Mouse (Mus musculus) spleen, adult 12 weeks (tissue): ENCODE results near the gene Olfr1122.
"Not testable (repeated sequence)": the region's sequence is repeated elsewhere in the genome, so short reads cannot be mapped to it uniquely, and the experiment has no call there.

ENCODE experiments used
- DNase-seq: peaks from one replicate; pipeline ENCODE4 v3.0.0; 2022; ENCODE audit warnings: low spot score

The Olfr1122 gene

DNA sequence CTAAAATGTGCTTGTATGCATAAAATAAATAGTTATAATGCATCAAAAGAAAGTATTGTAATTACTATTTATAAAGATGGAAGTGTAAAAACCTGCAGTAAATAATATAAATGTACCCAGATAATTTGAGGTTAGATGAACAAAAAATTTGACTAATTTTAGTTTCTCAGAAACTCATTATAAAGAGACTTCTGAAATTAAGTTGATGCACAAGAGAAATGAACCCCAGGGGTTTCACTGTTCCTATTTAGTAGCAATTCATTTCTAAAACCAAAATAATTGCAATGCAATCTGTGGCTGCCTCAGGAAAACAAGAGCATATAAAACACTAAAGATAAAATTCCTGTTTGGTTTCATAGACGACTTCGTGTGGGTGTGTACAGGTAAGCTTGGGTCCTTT, at the start of gene Olfr1122:
Gene Olfr1122, plus strand, starts transcription at position 301 of the 400 bp plus-strand sequence.
- DNase-seq, result no peak

DNA sequence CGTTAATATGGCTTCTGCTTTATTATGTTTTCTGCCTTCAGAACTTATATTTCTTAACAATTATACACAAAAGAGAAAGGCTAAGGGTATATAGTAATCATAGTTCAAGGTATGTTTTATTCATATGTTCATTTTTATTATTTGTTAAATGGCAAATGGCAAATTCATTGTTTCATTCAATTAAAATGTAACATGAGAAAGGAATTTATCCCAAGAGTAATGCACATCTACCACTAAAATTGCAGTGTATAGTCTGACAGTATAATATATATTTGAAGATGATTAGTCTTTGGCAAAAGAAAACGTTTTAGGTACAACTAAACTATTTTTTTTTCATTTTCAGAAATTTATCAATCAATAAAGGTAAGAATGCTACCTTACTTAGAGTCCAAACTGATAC, 31.1 kb upstream of the Olfr1122 start, which contains the start of gene Olfr1120:
Gene Olfr1120, plus strand, starts transcription at position 301 of the 400 bp plus-strand sequence.
- no peak for DNase-seq

DNA sequence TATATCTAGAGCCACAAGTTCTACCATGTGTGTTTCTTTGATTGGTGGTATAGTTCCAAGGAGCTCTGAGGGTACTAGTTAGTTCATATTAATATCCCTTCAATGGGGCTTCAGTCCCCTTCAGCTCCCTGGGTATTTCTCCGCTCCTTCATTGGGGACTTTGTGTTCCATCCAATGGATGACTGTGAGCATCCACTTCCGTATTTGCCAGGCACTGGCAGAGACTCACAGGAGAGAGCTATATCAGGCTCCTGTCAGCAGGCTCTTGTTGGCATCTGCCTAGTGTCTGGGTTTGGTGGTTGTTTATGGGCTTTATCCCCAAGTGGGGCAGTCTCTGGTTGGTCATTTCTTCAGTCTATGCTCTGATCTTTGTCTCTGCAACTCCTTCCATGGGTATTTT, 25.5 kb upstream of the Olfr1122 start:
- DNase-seq, result not testable (repeated sequence)

DNA sequence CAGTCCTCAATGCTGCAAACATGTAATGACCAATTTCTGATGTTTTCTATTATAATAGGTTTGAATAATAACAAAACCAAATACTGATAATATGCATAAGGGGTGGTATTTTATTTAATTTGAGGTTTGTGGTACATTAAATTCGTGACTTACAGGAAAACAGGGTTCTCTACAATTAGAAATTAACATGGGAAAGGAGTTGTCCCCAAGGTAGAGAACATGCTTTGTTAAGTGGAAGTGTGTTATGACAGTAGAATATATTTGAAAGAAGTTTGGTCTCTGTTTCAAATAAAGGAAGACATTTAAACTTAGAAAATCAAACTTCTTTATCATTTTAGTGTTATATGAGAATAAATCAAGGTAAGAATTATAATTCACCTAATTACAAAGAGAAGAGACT, 16.1 kb upstream of the Olfr1122 start, which contains the start of gene Olfr1121:
Gene Olfr1121, plus strand, starts transcription at position 301 of the 400 bp plus-strand sequence.
- no peak for DNase-seq

DNA sequence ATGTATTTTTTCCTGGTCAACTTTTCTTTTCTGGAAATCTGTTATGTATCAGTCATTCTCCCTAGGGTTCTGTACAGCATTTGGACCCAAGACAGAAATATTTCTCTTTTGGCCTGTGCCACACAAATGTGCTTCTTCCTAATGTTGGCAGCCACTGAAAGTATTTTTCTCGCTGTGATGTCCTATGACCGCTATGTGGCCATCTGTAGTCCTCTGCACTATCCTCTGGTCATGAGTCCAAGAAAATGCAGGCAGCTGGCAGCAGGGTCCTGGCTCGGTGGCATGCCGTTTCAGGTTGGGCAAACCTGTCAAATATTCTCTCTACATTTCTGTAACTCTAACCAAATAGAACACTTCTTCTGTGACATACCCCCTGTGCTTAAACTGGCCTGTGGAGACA, 13.9 kb upstream of the Olfr1122 start:
- DNase-seq, result no peak

DNA sequence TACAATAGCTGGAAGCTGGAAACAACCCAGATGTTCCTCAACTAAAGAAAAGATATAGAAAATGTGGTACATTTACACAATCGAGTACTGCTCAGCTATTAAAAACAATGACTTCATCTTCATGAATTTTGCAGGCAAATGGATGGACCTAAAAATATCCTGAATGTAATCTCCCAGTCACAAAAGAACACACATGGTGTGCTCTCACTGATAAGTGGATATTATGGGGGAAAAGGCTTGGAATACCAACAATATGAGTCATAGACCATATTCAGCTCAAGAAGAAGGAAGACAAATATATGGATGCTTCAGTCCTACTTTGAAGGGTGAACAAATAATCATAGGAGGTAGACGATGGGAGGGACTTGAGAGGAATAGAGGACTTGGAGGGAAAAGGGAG, 1.7 kb upstream of the Olfr1122 start:
- DNase-seq, result no peak

DNA sequence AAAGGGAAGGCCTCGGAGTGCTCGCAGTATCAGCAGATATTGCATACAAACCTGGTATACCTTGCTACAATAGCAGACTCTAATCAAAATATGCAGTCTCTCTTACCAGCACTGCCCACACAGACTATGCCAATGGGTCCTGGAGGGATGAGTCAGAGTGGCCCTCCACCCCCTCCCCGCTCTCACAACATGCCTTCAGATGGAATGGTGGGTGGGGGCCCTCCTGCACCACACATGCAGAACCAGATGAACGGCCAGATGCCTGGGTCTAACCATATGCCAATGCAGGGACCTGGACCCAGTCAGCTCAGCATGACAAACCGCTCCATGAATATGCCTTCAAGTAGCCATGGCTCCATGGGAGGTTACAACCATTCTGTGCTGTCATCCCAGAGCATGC, 8.0 kb downstream of the Olfr1122 start:
- not testable (repeated sequence) for DNase-seq

DNA sequence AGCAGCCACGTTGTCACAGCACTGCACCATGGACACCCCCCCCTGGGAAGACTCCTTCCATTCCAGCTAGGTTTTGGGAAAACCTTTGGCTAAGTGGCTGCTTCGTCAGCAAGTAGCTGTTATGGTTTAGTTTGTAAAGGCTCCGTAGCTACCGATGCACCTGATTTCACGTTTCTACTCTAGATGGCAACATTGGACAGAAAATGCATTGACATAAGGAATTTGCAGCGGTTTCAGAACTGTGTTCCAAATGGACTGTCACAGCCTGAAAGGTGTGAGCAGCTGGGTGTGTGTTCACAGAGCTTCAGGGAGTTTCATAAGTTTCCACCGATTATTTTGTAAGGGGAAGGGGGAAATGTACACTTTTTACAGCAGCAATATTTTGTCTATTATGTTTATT, 9.0 kb downstream of the Olfr1122 start:
- not testable (repeated sequence) for DNase-seq

DNA sequence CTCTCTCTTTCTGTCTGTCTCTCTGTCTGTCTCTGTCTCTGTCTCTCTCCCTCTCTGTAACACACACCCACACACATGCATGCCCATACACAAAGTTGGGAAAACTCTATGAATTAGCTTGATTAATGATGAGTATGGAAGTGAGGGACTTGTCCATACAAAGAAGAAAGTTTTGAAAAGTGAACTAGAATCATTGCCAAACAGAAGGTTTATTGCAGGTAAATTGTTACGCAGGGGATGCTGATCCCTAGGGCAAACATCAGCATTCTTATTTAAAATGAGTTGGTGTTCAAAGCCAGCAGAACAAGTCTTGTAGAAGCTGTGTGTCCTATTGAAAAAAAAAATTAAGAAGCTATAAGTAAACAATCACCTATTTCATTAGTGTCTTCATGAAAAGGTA, 30.7 kb downstream of the Olfr1122 start, which contains the start of gene Olfr1123:
Gene Olfr1123, plus strand, starts transcription at position 301 of the 400 bp plus-strand sequence.
- no peak for DNase-seq

DNA sequence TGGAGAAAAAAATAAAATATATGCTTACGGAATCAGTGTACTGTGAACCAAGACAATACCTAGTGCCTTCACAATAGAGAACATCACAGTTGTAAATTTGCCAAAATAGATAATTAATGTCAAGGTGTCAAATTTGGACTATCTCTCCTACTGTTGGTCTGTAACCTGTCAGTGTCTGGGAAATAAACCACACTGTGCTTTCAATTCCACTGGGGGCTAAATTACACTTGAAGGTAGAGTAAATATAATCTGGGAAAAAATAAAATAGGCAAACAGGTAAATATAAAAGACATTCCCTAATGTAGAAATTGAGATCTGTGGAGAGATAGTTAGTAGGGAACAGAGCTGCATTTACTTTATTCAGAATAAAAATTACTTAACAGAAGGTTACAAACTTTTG, 44.3 kb downstream of the Olfr1122 start, which contains the start of gene Olfr1124:
Gene Olfr1124, plus strand, starts transcription at position 301 of the 400 bp plus-strand sequence.
- DNase-seq, result no peak

DNA sequence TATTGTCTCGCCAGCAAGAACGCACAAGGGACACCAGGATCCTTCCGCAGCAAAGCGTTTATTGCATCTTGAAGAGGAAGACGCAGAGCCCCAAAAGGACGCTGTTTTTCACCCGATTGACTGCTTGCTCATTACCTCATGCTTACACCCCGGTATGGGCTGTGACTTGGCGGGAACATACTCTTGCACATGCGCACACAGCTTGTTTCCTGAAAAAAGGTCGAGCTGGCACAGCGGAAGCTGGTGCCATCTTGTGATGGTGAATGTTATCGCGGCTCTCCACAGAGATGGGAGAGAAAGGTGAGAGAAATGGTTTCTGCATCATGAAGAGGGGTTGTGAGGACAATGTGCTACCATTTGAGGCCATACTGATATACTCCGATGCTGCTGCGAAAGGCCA, 52.1 kb downstream of the Olfr1122 start:
- DNase-seq, result no peak
